Mouse (Mus musculus) embryonic facial prominence, embryonic 10.5 days (tissue): ENCODE results near the gene Tex46. TPM values are rescaled to one million over a fixed set of nuclear protein-coding genes. Genes with fewer than 3 reads are reported as not detected.
A peak's percentile ranks its signal among the peaks of the same experiment; 100 is the strongest.

Experiments used
- DNase-seq: peaks from one replicate; pipeline ENCODE4 v3.0.0-alpha.2; 2017; ENCODE audit warnings: low spot score
- H3K27ac ChIP-seq: fragments of 300-500 bp; sonication (generic); replicated peaks from 2 replicates; pipeline ENCODE4 v1.5.1; 2016; ENCODE audit warnings: mild to moderate bottlenecking
- H3K27me3 ChIP-seq: fragments of 300-500 bp; sonication (generic); replicated peaks from 2 replicates; pipeline ENCODE4 v1.6.1; 2016; ENCODE audit warnings: low read depth, mild to moderate bottlenecking; ENCODE audit not compliant: poor library complexity, severe bottlenecking
- H3K36me3 ChIP-seq: fragments of 300-500 bp; sonication (generic); replicated peaks from 2 replicates; pipeline ENCODE4 v1.6.1; 2016; ENCODE audit warnings: mild to moderate bottlenecking, moderate library complexity
- H3K4me1 ChIP-seq: fragments of 300-500 bp; sonication (generic); 2 replicates; pipeline ENCODE4 v1.6.1; 2016
- H3K4me3 ChIP-seq: fragments of 300-500 bp; sonication (generic); 2 replicates; pipeline ENCODE4 v1.5.1; 2016; ENCODE audit warnings: mild to moderate bottlenecking, moderate library complexity
- H3K9me3 ChIP-seq: fragments of 300-500 bp; sonication (generic); 2 replicates; pipeline ENCODE4 v1.6.1; 2016; ENCODE audit warnings: mild to moderate bottlenecking
- WGBS: fragments of 180-500 bp; shearing (Covaris S2); methylation state at CpG from one replicate; pipeline ENCODE4 v1.1.7; 2016; 5-methylcytosine and 5-hydroxymethylcytosine counted together
- polyA plus RNA-seq: library from polyadenylated mRNA; unstranded; fragments of >200 nt; fragmentation: Nextera tagmentation; extraction: Ambion mirVana; gene quantifications from 2 replicates; pipeline ENCODE4 v1.2.1, GENCODE M21; 2016

The Tex46 gene
- not detected in 2 replicates for polyA plus RNA-seq

DNA sequence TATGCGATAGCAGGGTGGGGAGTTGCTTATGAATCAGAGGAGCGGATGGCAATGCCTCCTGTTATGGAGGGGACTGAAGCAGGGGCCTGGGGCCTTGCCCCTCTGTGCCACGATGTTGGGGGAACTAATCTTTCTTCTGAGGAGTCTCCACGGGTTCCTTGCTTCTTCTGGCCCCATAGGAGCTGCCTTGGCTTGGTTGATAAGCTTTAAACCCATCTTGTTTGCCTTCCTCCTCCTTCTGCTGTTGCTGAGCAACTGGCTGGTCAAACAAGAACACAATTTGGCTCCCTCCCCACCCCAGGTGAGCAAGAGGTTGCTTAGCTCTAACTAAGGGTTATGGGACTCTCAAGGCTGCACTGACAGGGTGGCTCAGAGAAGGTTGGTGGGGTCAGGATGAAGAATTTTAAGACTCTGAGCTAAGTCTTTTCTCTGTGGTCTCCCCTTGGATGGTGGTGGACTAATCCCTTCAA, at the start of gene Tex46:
Gene Tex46 (plus strand): TSS at position 51 of the 470 bp plus-strand sequence.
- WGBS: 67% methylated on average over 4 of the region's 4 CpGs
- Histone ChIP-seq H3K27me3 (no peaks in the 10 kb centered on the region), H3K4me3 (no peak within 1 kb of the TSS), H3K36me3 (no peaks in the 10 kb centered on the region), H3K4me1 (no peaks in the 10 kb centered on the region), H3K27ac (no peak within 1 kb of the TSS), H3K9me3 (no peaks in the 10 kb centered on the region)
- DNase-seq: no peak

DNA sequence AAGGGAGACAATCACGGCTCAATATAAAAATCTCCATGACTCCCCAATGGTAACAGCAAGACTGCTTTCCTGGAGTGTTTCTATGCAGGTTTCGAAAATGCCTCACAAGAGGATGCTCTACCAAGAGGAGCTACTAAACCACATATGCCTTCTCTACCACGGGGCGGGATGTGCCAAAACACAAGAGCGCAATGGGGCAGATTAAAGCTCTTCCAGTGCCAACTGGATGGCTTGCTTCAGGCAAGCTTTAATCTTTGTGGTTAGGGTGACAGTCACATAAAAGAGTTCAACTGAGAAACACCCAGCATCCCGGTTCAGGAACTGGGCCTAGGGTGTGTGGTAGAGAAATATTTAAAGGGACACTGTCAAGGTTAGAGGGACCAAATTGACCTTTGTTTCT, 47.5 kb upstream of the Tex46 start:
- Histone ChIP-seq H3K4me3 (no peak overlapping the region), H3K9me3 (no peaks in the 10 kb centered on the region), H3K27ac (no peak overlapping the region), H3K36me3 (peaks cover 100% of the 10 kb centered on the region), H3K4me1 (no peaks in the 10 kb centered on the region), H3K27me3 (no peaks in the 10 kb centered on the region)
- WGBS: 90% methylated on average over 6 of the region's 6 CpGs
- DNase-seq: no peak

DNA sequence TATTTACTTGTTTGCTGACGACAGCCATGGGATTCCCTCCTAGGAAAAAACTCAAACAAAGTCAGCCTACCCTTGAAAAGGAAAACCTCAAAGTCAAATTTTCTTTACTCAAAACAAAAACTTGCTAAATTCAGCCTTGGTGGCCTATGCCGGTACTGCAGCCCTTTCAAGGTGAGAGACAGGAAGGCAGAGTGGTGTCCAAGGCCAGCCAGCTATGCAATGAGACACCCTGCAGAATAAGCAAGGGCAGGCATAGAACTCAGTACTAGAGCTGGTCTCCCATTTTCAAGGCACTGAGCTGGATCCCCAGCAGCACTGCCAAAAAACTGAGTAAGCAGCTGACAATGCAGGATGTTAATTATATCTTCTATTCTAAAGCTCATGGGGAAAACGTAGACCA, 41.6 kb upstream of the Tex46 start:
- Histone ChIP-seq H3K9me3 (no peaks in the 10 kb centered on the region), H3K4me3 (no peak overlapping the region), H3K27ac (no peak overlapping the region), H3K36me3 (peaks cover 96% of the 10 kb centered on the region), H3K4me1 (no peaks in the 10 kb centered on the region), H3K27me3 (no peaks in the 10 kb centered on the region)
- WGBS: 81% methylated on average over 3 of the region's 3 CpGs
- no peak for DNase-seq

DNA sequence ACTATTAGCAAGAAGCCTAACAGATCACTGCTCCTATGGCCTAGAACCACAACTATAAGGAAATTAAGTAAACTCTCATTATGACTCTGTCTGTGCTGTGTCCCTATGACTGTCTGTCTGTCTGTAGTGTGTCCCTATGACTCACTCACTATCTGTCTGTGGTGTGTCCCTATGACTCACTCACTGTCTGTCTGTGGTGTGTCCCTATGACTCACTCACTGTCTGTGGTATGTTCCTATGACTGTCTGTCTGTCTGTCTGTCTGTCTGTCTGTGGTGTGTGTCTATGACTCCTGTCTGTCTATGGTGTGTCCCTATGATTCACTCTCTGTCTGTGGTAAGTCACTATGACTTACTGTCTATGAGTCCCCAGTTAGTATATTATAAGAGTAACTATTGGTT, 40.2 kb upstream of the Tex46 start:
- no peaks in the 10 kb centered on the region for H3K4me1 ChIP-seq
- no peak overlapping the region for H3K27ac ChIP-seq
- H3K4me3 ChIP-seq: no peak overlapping the region
- no peaks in the 10 kb centered on the region for H3K9me3 ChIP-seq
- H3K27me3 ChIP-seq: no peaks in the 10 kb centered on the region
- peaks cover 89% of the 10 kb centered on the region for H3K36me3 ChIP-seq
- no peak for DNase-seq

DNA sequence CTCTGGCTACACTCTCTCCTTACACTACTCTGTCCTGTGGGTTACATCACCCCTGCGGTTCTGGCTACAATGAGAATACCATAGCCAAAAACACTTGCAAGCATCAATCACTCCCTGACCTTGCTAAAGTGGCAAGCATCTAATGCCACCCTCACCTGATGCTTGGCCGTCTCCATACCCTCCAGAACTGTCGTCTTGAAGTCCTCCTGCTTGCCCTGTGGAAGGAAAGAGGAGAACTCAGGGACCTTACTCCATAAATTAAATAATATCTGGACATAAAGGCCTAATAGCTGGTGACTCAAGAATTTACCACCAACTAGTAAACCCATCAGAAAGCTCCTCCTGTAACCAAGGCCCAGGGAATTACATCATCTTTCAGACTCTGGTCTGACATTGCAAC, 28.4 kb upstream of the Tex46 start:
- no peak overlapping the region for H3K4me3 ChIP-seq
- 95% methylated on average over 3 of the region's 3 CpGs for WGBS
- no peaks in the 10 kb centered on the region for H3K4me1 ChIP-seq

GRCm38 (mm10) chr4:136587221-136587827, 22.9 kb upstream of the Tex46 start:
- no peak for DNase-seq
- 89% methylated on average over 4 of the region's 4 CpGs for WGBS
- Histone ChIP-seq H3K9me3 (no peaks in the 10 kb centered on the region), H3K27ac (no peak overlapping the region), H3K4me3 (no peak overlapping the region), H3K36me3 (peaks cover 55% of the 10 kb centered on the region), H3K4me1 (peaks cover 5% of the 10 kb centered on the region), H3K27me3 (no peaks in the 10 kb centered on the region)

More for the DNA sequence above, 28.4 kb upstream of the Tex46 start:
- no peaks in the 10 kb centered on the region for H3K27me3 ChIP-seq
- DNase-seq: no peak
- H3K9me3 ChIP-seq: no peaks in the 10 kb centered on the region
- H3K36me3 ChIP-seq: peaks cover 33% of the 10 kb centered on the region
- no peak overlapping the region for H3K27ac ChIP-seq

DNA sequence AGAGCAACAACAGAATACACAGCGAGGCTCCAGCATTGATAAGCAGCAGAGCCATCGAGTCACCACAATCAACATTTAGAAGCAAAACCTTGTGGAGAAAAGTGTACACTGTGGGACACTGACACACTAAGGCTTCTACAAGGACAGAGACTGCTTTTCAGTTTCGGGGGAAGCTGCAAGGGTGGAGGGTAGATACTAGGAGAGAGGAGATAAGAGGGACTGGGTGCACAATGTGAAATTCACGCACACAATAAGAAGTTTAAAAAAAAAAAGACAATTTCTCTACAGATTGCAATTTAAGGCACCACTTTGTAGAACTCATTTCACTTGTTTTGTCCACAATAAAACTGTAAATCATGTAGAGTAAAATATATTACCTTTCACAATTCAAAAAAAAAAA, 22.2 kb upstream of the Tex46 start:
- WGBS: 89% methylated on average over 4 of the region's 4 CpGs
- no peaks in the 10 kb centered on the region for H3K27me3 ChIP-seq
- peaks cover 5% of the 10 kb centered on the region for H3K4me1 ChIP-seq
- peaks cover 62% of the 10 kb centered on the region for H3K36me3 ChIP-seq
- no peak overlapping the region for H3K4me3 ChIP-seq
- no peak for DNase-seq
- no peaks in the 10 kb centered on the region for H3K9me3 ChIP-seq
- no peak overlapping the region for H3K27ac ChIP-seq

- no peaks in the 10 kb centered on the region for H3K27me3 ChIP-seq
- no peaks in the 10 kb centered on the region for H3K9me3 ChIP-seq
- H3K4me3 ChIP-seq: no peak overlapping the region
- no peak overlapping the region for H3K27ac ChIP-seq
- H3K4me1 ChIP-seq: peaks cover 5% of the 10 kb centered on the region
- WGBS: 74% methylated on average over 4 of the region's 4 CpGs
- no peak for DNase-seq
- H3K36me3 ChIP-seq: peaks cover 57% of the 10 kb centered on the region
These were observed 18.1 kb upstream of the Tex46 start for GRCm38 (mm10) chr4:136592111-136592510.

- Histone ChIP-seq H3K36me3 (peaks cover 60% of the 10 kb centered on the region), H3K4me1 (0 out of 2 replicates have a peak, but pooled peaks cover 3% of the 10 kb centered on the region), H3K27ac (no peak overlapping the region), H3K4me3 (no peak overlapping the region), H3K27me3 (no peaks in the 10 kb centered on the region), H3K9me3 (no peaks in the 10 kb centered on the region)
- no peak for DNase-seq
- WGBS: 88% methylated on average over 2 of the region's 2 CpGs
These were observed 16.2 kb upstream of the Tex46 start for GRCm38 (mm10) chr4:136594006-136594405.

DNA sequence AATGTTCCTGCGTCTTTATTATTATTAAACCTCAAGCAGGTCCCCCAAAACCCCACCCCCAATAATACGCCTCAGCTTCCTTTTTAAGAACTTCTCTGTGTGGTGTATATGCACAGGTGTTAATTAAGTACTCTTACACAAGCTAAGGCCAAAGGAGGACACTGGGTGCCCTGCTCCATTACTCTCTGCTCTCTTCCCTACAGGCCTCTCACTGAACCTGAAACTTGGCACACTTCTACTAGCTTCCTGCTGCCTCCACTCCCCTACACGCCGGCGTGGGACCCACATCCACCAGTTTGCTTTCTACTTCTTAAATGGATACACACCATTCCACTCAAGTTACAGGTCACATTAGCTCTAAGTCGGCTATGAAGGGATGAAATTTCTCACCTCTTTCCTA, 15.0 kb upstream of the Tex46 start:
- no peak overlapping the region for H3K4me3 ChIP-seq
- no peaks in the 10 kb centered on the region for H3K27me3 ChIP-seq
- no peak overlapping the region for H3K27ac ChIP-seq
- WGBS: 88% methylated on average over 6 of the region's 6 CpGs
- H3K36me3 ChIP-seq: peaks cover 56% of the 10 kb centered on the region
- DNase-seq: no peak
- no peaks in the 10 kb centered on the region for H3K9me3 ChIP-seq
- 0 out of 2 replicates have a peak, but pooled peaks cover 3% of the 10 kb centered on the region for H3K4me1 ChIP-seq

DNA sequence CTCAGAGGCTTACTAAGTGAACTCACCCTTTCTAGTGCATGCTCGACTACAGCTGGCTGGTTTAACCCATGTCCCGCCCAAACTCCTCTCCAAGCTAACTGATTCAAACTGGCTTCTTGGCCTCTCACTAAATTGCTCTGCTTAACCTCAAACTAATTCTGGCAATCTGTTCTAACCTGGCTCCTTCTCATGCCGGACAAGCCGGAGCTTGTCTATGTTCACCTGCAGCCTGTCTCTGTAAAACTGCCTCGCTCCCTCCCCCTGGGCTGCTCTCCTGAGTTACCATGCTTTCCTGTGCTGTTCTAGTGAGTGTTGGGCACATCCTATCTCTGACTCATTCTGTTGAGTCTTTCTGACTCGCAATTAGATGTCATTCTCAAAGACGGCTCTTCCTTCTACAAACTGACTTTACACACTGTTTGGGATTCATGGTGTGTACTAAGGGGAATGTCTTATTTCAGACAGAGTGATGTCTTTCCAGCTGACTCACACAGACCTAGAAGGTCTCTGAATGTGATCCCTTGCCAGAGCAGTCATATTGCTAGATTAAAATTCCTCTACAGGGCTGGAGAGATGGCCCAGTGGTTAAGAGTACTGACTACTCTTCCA, 11.9 kb upstream of the Tex46 start:
- Histone ChIP-seq H3K27me3 (no peaks in the 10 kb centered on the region), H3K9me3 (no peaks in the 10 kb centered on the region), H3K4me3 (no peak overlapping the region), H3K36me3 (peaks cover 34% of the 10 kb centered on the region), H3K4me1 (peaks cover 15% of the 10 kb centered on the region), H3K27ac (no peak overlapping the region)
- 93% methylated on average over 7 of the region's 7 CpGs for WGBS
- DNase-seq: no peak

DNA sequence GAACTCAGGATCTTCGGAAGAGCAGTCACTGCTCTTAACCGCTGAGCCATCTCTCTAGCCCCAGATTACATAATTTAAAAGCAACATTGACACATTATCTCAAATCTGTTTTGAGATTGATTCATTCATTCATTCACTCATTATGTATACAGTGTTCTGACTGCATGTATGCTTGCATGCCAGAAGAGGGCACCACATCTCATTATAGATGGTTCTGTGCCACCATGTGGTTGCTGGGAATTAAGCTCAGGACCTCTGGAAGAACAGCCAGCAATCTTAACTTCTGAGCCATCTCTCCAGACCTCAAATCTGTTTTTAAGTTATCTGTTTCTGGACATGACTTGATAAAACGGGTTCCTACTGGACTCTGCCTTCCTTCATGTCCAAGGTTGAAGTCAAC, 10.4 kb upstream of the Tex46 start:
- H3K4me3 ChIP-seq: peak overlapping the region; percentile 99; the same call in 1 of the 2 replicates
- H3K9me3 ChIP-seq: no peaks in the 10 kb centered on the region
- 94% methylated on average over 3 of the region's 3 CpGs for WGBS
- H3K36me3 ChIP-seq: peaks cover 26% of the 10 kb centered on the region
- H3K27ac ChIP-seq: no peak overlapping the region
- H3K4me1 ChIP-seq: peaks cover 15% of the 10 kb centered on the region
- no peaks in the 10 kb centered on the region for H3K27me3 ChIP-seq
- no peak for DNase-seq

- Histone ChIP-seq H3K36me3 (peaks cover 26% of the 10 kb centered on the region), H3K4me3 (peak overlapping the region; percentile 99), H3K4me1 (peaks cover 15% of the 10 kb centered on the region), H3K27me3 (no peaks in the 10 kb centered on the region), H3K9me3 (no peaks in the 10 kb centered on the region), H3K27ac (no peak overlapping the region)
- 91% methylated on average over 2 of the region's 2 CpGs for WGBS
- DNase-seq: no peak
These were observed 9.7 kb upstream of the Tex46 start for GRCm38 (mm10) chr4:136600536-136600935.
